Mouse (Mus musculus) kidney, postnatal 0 days (tissue): ENCODE measurements around the gene Itih5. TPM values are rescaled to one million over a fixed set of nuclear protein-coding genes. Genes with fewer than 3 reads are reported as not detected.

Source experiments
- ATAC-seq: fragments of 200-750 bp; cut with Nextera tagmentation; replicated peaks from 2 replicates; pipeline ENCODE4 v1.8.0; 2017; ENCODE audit warnings: low read depth, moderate number of reproducible peaks, moderate TSS enrichment, moderate library complexity; ENCODE audit not compliant: low FRiP score
- DNase-seq: peaks from one replicate; pipeline ENCODE4 v3.0.0-alpha.2; 2016; ENCODE audit warnings: low spot score
- H3K27ac ChIP-seq: fragments of 300-500 bp; sonication (generic); 2 replicates; pipeline ENCODE4 v1.5.1; 2014; ENCODE audit warnings: mild to moderate bottlenecking
- H3K27me3 ChIP-seq: fragments of 300-500 bp; sonication (generic); 2 replicates; pipeline ENCODE4 v1.6.1; 2014; ENCODE audit warnings: low read length, mixed read lengths; ENCODE audit not compliant: insufficient read depth
- H3K36me3 ChIP-seq: fragments of 300-500 bp; sonication (generic); 2 replicates; pipeline ENCODE4 v1.6.1; 2014; ENCODE audit warnings: low read length, mixed read lengths; ENCODE audit not compliant: insufficient read depth
- H3K4me1 ChIP-seq: fragments of 300-500 bp; sonication (generic); replicated peaks from 2 replicates; pipeline ENCODE4 v1.6.1; 2014; ENCODE audit warnings: antibody characterized with exemption, low read length, mixed read lengths; ENCODE audit not compliant: insufficient read depth
- H3K4me2 ChIP-seq: fragments of 300-500 bp; sonication (generic); 2 replicates; pipeline ENCODE4 v1.6.1; 2014; ENCODE audit warnings: mild to moderate bottlenecking, low read length, moderate library complexity, mixed read lengths
- H3K4me3 ChIP-seq: fragments of 300-500 bp; sonication (generic); replicated peaks from 2 replicates; pipeline ENCODE4 v1.5.1; 2014; ENCODE audit warnings: low read depth, low read length
- H3K9ac ChIP-seq: fragments of 300-500 bp; sonication (generic); 2 replicates; pipeline ENCODE4 v1.6.1; 2014; ENCODE audit warnings: low read depth, low read length
- H3K9me3 ChIP-seq: fragments of 300-500 bp; sonication (generic); replicated peaks from 2 replicates; pipeline ENCODE4 v1.6.1; 2016; ENCODE audit warnings: low read length, inconsistent platforms, mixed read lengths
- CTCF ChIP-seq: IDR thresholded peaks from 2 replicates; pipeline ENCODE4 v1.5.1; 2016; ENCODE audit warnings: antibody characterized with exemption, low read depth, mild to moderate bottlenecking, moderate library complexity
- WGBS: fragments of 180-500 bp; shearing (Covaris S2); extraction: QIAGEN DNeasy Blood & Tissue Kit; methylation state at CpG from one replicate; pipeline ENCODE4 v1.1.7; 2014; 5-methylcytosine and 5-hydroxymethylcytosine counted together
- polyA plus RNA-seq: library from polyadenylated mRNA; unstranded; fragments of >200 nt; fragmentation: Nextera tagmentation; extraction: Ambion mirVana; gene quantifications from 2 replicates; pipeline ENCODE4 v1.2.1, GENCODE M21; 2015

The Itih5 gene
- polyA plus RNA-seq, 1 experiment from 2014 or later = 5.1 TPM

DNA sequence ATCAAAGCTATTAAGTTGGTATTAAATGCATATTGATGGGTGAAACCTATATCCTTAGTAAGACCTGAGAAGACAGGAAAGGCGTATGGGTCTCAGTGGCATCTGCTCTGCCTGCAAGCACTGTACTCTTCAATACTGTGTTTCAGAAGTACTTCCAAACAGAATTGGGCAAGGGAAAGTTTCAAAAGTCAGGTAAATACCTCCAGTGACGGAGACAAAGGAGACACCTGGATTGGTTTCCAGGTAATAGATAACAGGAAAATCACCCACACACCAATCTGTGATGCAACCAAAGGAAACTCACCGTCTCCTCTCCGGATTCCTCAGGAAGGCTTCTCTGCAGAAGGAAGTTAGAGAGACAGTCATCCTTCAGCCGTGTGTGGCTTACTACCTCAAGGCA is 25.9 kb upstream of the Itih5 start:
- Histone ChIP-seq H3K4me2 (no peak overlapping the region), H3K9ac (no peak overlapping the region), H3K27me3 (no peaks in the 10 kb centered on the region), H3K9me3 (no peaks in the 10 kb centered on the region), H3K36me3 (no peaks in the 10 kb centered on the region), H3K27ac (no peak overlapping the region), H3K4me3 (no peak overlapping the region), H3K4me1 (no peaks in the 10 kb centered on the region)
- DNase-seq (no peak), ATAC-seq (no peak)
- TF ChIP-seq CTCF = no peak
- WGBS = 92% methylated on average over 5 of the region's 5 CpGs

DNA sequence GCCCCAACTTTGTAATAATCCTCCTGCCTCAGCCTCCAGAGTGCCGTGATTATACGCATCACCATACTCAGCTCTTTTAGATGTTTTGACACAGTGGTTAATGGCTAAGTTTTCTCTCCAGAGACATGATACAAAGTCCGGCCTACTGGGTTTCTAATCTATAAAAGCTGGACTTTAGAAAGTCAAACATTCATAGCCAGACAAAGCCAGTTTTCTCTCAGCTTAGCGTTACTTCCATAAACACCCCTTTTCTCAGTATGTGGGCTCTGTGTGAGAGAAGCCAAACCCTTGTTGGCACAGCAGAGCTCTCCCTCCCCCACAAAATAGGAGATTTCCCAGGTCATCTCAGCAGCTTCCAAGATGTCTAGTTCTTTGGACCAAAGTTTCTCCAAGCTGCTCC is 24.8 kb upstream of the Itih5 start:
- no peak for TF ChIP-seq CTCF
- no peak overlapping the region for H3K4me3 ChIP-seq
- no peak overlapping the region for H3K27ac ChIP-seq
- no peak overlapping the region for H3K9ac ChIP-seq
- H3K9me3 ChIP-seq = no peaks in the 10 kb centered on the region
- 89% methylated on average over 4 of the region's 4 CpGs for WGBS
- ATAC-seq = no peak
- no peak overlapping the region for H3K4me2 ChIP-seq
- H3K27me3 ChIP-seq = no peaks in the 10 kb centered on the region
- DNase-seq = no peak
- H3K4me1 ChIP-seq = no peaks in the 10 kb centered on the region
- no peaks in the 10 kb centered on the region for H3K36me3 ChIP-seq

DNA sequence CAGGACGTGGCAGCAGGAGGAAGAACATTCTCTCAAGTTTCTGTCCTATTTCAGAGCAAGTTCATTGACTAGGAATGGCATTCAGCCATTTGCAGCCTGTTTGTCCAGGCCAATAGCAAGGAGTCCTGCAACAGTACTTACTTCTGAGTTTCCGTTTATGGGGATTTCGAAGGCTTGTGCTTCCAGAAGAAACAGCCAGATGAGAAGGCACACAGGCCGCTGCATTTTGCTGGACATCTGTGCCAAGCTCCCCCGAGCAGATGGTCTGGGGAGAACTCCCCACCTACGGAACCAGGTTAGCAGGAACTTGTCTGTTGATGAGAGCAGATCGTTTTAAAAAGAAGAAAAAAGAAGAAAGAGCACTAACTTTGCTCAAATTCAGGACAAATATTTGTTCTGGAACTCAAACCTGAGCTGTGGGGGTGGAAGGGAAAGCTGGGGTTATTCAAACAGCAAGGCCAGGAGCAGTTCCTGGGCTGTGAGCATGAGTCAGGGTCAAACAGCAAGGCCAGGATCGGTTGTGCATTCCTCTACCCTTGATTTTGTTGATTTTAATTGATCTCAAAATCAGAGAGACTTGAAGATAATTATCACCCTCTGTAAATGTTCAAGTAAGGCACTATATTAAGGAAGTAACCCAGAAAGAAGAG is 22.9 kb upstream of the Itih5 start:
- no peak for TF ChIP-seq CTCF
- Histone ChIP-seq H3K4me2 (no peak overlapping the region), H3K4me1 (no peaks in the 10 kb centered on the region), H3K27ac (0 out of 2 replicates have a peak overlapping the region, but pooled peaks have one; percentile 20), H3K36me3 (no peaks in the 10 kb centered on the region), H3K4me3 (no peak overlapping the region), H3K27me3 (no peaks in the 10 kb centered on the region), H3K9ac (no peak overlapping the region), H3K9me3 (no peaks in the 10 kb centered on the region)
- ATAC-seq (no peak), DNase-seq (peak; percentile 63)
- WGBS = 19% methylated on average over 8 of the region's 8 CpGs

DNA sequence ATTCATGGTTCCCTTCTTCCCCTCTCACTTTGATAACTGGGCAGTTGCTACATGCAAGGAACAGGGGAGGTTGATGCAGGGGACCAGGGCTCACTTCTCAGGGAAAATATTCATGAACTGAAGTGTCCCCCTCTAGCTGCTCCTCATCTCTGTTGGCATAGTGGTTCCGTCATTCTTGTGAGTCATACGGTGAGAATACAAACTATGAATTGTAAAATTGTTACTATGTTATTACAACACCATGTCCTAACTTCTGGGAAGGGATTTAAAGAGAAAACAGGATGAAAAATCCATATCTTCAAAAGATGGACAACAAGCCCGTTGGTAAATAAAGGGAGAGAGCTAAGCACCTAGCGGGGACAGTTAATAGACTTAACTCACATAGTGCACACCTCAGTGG is 22.1 kb upstream of the Itih5 start, which contains the start of gene Itih2:
Itih2 (minus strand) TSS at position 101 of the 400 bp plus-strand sequence.
- Histone ChIP-seq H3K9me3 (no peaks in the 10 kb centered on the region), H3K27me3 (no peaks in the 10 kb centered on the region), H3K4me3 (no peak within 1 kb of the TSS), H3K9ac (no peak within 1 kb of the TSS), H3K4me1 (no peaks in the 10 kb centered on the region), H3K27ac (0 out of 2 replicates have a peak within 1 kb of the TSS, but pooled peaks have one; percentile 20), H3K4me2 (no peak within 1 kb of the TSS), H3K36me3 (no peaks in the 10 kb centered on the region)
- ATAC-seq = no peak
- DNase-seq = no peak
- 94% methylated on average over 4 of the region's 4 CpGs for WGBS
- no peak for TF ChIP-seq CTCF

DNA sequence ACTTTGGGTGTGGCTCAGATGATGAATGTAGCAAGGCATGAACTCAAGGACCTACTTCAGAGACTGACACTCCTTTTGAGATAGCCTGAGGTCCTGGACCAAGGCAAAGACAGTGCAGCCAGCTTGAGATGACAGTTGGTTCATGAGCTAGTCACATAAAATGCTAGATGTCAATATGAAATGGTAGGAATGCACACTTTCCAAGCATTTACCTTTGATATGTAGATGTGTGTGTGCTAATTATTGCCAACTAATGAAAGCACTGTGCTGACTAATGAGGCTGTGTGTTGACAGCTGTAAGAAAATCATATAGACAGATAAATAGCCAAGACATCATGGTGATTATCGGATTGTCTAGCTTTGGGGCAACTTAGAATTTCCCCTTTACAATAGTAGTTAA is 21.2 kb upstream of the Itih5 start:
- DNase-seq = no peak
- ATAC-seq = no peak
- H3K36me3 ChIP-seq = no peaks in the 10 kb centered on the region
- H3K4me3 ChIP-seq = no peak overlapping the region
- H3K27ac ChIP-seq = no peak overlapping the region
- WGBS = 97% methylated on average over 1 of the region's 1 CpGs
- H3K4me1 ChIP-seq = no peaks in the 10 kb centered on the region
- no peaks in the 10 kb centered on the region for H3K27me3 ChIP-seq
- TF ChIP-seq CTCF = no peak
- H3K9ac ChIP-seq = no peak overlapping the region
- no peaks in the 10 kb centered on the region for H3K9me3 ChIP-seq
- no peak overlapping the region for H3K4me2 ChIP-seq

DNA sequence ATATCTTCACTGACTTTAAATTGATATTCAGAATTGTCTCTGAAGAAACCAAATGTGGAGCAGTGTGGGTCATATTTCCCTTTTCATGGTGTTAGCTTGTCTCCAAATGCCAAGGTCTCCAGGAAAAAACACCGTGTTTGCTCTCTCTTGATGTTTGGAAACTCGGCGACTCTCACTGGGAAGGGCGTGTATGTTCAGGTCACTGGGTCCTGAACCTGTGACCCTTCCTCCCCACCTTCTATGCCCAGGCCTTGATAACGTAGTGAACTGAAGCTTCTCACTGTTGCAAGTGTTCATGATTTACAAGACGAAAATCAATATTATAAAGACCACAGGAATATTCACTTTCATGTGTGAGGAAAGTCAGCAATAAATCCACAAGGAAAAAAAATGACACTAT is 19.4 kb upstream of the Itih5 start:
- DNase-seq (no peak), ATAC-seq (no peak)
- no peak overlapping the region for H3K4me3 ChIP-seq
- H3K27ac ChIP-seq = no peak overlapping the region
- H3K9ac ChIP-seq = no peak overlapping the region
- 51% methylated on average over 6 of the region's 6 CpGs for WGBS
- H3K4me2 ChIP-seq = no peak overlapping the region
- no peaks in the 10 kb centered on the region for H3K9me3 ChIP-seq
- H3K4me1 ChIP-seq = no peaks in the 10 kb centered on the region
- no peak for TF ChIP-seq CTCF
- no peaks in the 10 kb centered on the region for H3K36me3 ChIP-seq
- H3K27me3 ChIP-seq = no peaks in the 10 kb centered on the region

DNA sequence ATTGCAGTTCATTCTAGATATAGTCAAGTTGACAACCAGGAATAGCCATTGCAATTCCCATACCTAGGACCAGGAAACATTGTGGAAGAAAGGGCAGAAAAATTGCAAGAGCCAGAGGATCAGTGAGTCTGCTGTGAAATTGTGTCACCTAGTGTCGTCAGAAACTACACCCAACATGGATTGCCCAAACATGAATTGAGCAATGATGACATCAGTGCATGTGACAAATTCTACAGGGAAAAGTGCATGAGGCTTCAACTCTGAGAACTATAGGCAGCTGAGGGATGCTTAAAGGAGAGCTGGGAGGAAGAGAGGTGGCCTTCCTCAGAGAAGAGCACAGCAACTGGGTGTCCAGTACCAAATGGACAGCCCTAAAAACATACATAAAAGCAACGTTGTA is 16.1 kb upstream of the Itih5 start:
- TF ChIP-seq CTCF = no peak
- ATAC-seq = no peak
- H3K4me3 ChIP-seq = no peak overlapping the region
- H3K27me3 ChIP-seq = no peaks in the 10 kb centered on the region
- H3K4me1 ChIP-seq = no peaks in the 10 kb centered on the region
- no peak overlapping the region for H3K4me2 ChIP-seq
- DNase-seq = no peak
- no peak overlapping the region for H3K9ac ChIP-seq
- no peak overlapping the region for H3K27ac ChIP-seq
- WGBS = 83% methylated on average over 2 of the region's 2 CpGs
- H3K36me3 ChIP-seq = no peaks in the 10 kb centered on the region
- H3K9me3 ChIP-seq = no peaks in the 10 kb centered on the region
